Mouse (Mus musculus) right cerebral cortex, adult 18-20 months (tissue): ENCODE measurements around the gene Golga4.

Experiments
- DNase-seq: peaks from one replicate; pipeline ENCODE4 v3.0.0; 2022; ENCODE audit warnings: mixed read lengths

The Golga4 gene

DNA sequence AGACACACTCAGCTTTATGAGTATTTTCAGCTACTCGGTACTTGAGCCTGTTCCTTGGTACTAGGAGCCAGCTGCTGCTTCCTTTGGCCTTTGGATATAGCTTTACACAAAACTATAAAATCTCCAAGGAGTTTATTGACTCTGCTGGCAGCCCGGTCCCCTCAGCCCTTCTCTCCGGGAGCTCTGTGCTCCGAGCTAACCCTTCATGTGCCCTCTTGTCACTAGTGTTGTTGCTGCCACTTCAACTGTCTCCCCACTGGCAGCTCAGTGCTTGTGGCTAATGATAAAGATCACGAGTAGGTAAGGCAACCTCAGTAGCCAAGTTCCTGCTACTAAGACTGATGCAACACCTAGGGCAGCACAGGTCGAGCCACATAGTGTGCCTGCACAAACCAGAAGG, 24.6 kb downstream of the Golga4 start:
- no peak for DNase-seq

DNA sequence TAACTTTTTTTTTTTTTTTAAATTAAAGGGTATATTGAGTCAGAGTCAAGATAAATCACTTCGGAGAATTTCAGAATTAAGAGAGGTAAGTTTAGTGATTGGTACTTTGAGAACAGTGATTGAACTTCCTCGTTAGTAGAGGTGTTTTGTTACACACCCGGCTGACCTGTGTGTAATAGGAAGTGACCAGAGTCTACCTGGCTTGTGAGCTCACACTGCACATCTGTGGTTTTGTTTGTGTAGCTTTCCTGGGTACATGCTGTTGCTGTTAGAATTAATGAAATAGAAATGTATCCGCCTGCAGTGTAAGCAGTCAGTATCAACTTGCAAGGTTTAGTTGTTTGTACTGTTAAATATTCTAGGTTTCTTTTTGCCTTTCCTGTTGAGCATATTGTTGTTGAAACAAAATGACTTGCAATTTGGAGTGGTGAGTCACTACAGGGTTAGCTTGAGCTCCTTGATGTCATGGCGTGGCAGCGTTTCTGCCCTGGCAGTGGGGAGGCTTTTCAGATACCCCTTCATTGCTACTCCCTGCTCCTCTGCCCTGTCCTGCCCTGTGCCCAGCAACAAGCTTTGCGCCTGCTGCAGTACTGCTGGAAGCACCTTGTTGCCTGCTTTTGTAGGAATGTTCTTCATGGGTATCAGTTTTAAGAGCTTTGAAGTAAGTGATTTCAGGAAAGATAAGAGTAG, 26.6 kb downstream of the Golga4 start:
- DNase-seq: no peak

DNA sequence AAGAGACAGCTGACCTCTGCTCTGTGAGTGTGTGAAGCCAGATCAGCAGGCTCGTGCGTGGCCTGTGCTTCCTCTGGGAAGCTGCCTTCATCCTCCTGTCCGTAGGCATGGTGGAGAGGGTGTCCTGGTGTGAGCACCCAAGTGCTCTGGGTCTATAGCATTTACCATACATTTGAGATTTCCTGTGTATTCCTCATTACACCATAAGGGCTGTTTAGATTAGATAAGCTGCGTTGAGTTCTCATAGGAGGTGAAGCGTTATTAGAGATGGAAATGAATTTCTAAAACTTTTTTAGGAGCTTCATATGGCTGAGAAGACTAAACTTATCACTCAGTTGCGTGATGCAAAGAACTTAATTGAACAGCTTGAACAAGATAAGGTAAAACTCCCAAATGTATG, 30.9 kb downstream of the Golga4 start:
- DNase-seq: no peak

DNA sequence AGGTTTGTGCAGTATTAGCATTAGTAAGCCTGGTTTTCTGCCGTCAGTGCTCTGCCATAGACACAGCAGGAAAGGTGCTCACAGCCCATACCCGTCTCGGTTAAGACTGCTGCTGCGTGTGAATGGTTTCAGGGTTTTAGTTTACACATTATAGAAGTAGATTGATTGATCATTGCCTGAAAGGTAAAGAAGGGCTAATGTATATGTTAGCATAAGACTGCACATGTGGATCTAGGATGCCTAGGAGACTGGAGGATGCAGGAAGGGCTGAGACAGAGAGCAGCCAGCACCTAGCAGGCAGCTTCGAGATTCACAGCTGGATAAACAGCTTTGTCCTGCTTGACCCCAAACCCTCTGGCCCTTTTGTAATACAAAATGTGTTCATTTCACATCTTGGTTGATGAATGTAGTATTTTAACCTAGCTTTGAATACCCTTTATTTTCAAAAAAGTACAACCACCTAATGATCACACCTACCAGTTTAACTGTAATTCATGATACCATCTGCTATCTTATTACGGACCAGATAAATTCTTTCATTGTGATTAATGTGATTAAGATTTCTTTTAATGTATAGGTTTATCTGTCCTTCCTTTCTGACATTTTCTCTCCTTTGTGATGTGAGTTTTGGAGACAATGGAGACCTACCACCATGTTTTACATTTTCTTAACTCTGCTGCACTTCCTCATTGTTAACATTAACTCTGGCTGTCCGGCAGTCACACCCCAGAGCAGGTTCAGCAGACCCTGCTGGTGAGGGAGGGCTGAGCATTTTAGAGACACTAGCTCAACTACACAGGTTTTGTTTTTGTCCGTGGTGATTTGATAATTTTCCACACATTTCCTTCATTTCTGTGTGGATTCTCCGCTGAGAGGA, 31.6 kb downstream of the Golga4 start:
- no peak for DNase-seq

DNA sequence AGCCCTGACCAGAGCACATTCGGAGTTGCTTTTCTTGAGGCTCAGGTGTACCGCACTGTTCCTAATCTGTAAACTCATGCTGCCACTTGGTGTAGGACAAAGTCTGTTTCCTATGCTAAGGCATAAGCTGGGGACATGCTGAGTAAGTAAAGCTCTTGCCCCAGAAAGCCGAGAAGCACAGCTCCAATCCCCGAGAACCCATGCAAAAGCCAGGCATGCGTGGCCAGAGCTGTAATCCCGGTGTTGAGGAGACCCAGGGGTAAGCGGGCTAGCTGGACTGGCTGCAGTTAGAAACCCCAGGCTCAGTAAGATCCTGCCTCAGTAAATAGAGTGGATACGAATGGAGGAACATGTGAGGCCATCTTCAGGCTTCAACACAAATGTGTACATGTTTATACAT, 35.8 kb downstream of the Golga4 start:
- no peak for DNase-seq

DNA sequence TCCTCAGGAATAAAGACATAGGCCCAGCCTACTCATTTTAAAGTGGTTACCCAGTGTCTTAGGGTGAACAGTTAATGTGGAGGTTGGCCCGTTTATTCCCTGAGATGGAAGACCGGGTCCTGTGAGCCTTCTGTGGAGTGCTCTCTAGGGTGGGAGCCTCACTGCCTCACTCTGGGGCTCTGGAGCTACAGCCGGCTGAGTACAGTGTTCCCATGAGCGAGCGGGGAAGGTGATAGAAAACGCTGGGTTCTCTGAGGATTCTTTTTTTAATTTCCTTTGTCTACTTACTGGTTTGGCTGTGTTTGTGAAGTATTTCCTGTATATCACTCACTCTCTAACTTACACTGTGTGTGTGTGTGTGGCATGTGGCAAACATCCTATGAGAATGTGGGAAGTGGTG, 39.1 kb downstream of the Golga4 start:
- no peak for DNase-seq

DNA sequence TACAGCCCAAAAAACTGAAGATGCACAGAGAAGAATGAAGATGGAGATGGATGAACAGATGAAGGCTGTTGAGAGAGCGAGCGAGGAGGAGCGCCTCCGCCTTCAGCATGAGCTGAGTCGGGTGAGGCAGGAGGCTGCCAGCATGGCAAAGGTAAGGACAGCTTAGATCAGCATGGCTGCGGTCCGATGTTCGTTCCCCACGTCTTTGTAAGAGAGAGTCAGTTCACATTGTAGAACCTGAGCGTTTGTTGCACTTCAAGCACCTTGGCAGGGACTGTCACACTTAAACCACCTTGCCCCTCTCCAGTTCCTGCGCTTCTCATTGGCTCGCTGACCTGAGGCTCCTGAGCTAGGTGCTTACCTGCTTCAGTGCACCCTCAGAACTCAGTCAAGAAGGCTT, 42.6 kb downstream of the Golga4 start:
- no peak for DNase-seq

DNA sequence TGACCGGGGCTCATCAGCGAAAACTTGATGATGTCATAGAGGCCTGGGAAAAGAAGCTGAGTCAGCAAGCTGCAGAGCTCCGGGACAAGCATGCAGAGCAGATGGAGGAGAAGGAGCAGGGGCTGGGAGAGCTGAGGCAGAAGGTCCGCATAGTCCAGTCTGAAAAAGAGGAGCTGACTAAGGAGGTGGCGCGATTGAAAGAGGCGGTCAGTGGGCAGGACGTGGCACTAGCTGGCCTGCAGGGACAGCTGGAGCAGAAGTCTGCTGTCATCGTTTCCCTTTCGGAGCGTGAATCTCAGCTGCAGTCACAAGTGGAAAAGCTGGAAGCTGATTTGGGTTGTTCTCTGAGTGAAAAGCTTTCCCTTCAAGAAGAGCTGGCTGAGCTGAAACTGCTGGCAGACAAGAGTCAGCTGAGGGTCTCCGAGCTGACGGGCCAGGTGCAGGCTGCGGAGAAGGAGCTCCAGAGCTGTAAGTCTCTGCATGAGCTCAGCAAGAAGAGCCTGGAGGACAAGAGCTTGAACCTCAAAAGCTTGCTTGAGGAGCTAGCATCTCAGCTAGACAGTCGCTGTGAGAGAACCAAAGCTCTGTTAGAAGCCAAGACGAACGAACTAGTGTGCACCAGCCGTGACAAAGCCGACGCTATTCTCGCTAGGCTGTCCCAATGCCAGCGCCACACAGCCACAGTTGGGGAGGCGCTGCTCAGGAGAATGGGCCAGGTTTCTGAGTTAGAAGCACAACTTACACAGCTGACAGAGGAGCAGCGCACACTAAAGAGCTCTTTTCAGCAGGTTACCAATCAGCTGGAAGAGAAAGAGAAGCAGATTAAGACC, 51.1 kb downstream of the Golga4 start:
- peak; percentile 73 for DNase-seq

DNA sequence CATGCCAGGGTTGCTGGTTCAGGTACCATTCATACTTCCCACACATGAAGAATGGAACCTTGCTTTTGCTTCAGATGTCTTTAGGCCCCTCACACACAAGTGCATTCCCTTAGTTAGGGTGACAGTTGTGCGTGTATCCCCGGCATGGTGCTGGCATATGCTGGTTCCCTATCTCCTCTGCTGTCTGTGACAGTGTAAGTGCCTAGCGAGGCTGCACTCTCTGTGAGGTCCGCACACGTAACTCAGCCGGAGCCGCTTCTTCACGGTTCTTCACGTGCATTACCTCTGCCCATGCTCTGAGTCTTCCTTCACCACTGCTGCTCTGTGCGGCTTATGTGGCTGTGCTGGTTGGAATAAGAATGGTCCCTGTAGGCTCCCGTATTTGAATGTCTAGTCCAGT, 57.3 kb downstream of the Golga4 start:
- no peak for DNase-seq

DNA sequence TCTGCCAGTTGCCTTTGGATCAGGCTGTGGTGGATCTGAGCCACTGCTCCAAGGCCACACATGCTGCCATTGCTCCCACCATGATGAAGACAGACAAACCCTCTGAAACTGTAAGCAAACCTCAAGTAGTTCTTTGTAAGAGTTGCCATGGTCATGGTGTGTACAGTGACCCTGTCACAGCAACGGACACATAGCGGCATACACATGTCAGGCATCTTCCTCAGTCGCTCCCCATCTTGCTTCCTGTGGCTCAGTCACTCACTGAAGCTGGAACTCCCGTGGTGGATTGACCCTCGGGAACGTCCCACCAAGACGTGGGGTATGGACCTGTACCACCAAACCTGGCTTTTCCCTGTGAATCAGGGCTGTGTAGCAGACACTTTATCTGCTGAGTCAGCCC, 57.8 kb downstream of the Golga4 start:
- no peak for DNase-seq

DNA sequence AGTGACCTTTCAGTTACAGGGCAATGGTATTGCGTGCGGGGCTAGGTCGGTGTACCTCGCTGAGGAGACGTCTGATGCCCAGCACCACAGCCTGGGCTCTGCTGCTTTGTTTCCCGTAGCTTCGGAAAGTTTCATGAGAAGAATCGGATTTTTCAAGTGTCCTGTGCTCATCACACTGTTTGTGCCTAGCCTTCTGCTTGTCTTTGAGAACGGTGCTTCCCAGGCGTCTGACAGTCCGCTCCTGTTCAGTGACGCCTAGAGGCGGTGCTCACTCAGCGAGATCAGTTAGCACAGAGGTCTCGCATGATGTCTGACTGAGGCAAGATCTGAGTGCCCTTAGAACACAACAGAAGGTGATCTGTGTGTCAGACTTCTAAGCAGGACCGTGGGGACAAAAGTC, 58.6 kb downstream of the Golga4 start:
- DNase-seq: no peak

DNA sequence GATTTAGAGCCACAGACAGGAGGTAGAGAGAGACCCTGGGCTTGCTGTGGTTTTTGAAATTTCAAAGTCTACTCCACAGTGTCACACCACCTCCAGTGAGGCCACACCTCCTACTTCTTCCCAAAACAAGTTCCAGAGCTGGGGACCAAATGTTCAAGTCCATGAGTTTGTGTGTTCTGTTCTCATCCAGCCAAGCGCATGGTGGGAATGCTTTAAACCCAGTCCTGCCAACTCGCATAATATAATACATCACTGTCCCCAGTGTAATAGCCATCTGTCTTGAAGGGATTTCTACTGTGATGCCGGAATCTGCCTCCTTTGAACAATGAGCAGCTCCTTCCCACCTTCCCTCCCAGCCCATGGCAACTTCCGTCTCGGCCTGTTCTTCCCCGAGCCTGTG, 63.3 kb downstream of the Golga4 start:
- peak; percentile 49 for DNase-seq

DNA sequence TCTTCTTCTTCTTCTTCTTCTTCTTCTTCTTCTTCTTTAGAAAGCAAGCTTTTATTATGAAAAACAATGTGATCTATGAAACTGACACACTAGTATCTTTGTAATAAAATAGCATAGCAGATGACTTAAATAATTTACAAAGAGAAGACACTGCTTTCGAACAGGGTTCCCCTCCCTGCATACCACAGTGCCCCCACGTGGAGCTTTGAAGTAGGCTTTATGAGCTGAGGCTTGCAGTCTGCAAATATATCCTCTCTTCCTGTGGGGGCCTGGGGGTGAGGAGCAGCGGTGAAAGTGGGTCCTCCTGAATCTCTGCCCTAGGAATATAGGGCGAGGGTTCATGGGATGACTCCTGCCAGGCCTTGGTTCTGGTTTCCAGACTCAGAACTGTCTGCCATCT, 64.8 kb downstream of the Golga4 start:
- no peak for DNase-seq

DNA sequence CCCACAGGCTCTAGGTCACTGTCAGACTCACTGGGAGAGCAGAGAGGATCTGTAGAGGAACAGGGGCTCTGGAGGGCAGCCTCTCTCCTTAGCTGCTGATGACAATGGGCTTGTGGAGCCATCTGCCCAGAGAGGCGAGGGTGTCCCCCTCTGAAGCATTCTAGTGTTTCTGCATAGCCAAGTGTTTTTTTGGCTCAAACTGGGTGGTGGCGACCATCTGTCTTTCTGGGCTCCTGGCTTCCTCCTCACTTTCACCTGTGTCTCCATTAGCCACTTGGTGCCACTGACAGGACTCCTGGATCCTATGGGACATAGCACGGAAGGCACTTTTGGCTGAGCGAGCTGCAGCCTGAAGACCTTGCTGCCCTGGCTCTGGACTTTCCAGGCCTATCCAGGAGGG, 65.6 kb downstream of the Golga4 start:
- DNase-seq: no peak

DNA sequence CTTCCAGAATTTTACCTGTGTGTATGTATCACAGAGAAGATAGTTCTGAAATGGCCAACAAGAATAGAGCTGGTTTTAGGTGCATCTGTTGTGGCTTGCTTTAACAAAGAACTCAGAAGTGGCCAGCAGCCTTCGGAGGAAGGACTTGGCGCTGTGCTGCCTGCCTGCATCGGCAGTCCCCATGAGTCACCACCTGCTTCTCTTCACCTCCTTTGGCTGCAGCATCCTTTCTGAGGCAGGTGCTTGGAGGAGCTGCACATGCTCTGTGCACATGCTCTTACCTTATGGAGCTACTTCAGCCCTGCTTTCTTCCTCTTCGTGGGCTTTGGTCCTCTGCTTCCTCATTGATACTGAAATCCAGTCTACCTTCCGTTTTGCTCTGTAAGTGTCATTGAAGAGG, 68.8 kb downstream of the Golga4 start:
- DNase-seq: peak; percentile 52

DNA sequence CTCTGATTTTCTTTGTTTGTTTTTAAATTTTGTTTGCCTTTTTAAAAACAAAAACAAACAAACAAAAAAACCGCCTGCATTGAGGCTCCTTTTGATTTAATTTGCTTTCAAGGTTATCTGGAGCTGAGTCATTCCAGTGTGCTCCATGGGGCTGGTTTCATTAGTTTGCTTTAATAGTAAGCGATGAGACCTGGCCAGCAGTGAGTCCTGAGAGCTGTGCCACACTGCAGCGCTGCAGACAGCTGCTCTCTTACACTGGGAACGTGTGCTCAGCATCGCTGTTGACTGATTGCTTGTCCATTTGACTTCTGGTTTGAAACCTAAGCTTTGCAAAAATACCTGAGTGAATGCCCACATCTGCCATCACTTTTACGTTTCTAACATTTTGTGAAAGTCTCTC, 74.3 kb downstream of the Golga4 start:
- no peak for DNase-seq

DNA sequence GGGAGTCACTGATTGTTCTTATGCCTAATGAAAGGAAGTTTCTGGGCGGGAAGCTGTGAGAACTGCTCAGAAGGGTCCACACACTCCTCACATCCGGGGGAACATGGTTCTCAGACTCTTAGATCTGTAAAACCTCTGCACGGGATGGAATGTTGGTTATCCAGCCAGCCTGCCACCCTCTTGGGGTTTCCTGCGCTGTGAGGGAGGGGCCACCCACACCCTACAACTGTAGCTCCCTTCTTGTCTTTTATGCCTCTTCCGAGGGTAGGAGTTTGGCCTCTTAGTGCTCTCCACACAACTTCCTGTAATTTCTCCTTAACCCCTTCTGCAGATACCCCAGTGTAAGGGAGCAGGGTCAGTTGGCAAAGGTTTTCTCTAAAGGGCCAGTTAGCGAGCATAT, 76.7 kb downstream of the Golga4 start:
- no peak for DNase-seq

DNA sequence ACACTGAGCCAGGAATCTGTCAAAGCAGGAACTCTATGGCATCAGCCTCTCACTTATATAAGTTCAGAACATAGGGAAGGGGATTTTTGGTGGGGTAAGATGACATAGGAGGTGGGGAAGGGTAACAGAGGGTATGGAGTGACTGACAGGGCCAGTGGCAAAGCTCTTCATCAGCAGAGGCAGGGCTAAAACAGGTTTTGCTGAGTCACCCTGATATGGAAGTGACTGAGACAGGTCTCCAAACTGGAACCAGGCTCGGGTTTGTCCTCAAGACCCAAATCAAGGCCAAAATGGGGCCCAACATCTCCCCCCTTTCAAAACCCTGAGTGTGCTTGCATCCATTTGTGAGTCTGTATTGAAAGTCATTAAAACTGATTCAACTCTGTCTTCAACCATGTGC, 78.8 kb downstream of the Golga4 start:
- DNase-seq: no peak

DNA sequence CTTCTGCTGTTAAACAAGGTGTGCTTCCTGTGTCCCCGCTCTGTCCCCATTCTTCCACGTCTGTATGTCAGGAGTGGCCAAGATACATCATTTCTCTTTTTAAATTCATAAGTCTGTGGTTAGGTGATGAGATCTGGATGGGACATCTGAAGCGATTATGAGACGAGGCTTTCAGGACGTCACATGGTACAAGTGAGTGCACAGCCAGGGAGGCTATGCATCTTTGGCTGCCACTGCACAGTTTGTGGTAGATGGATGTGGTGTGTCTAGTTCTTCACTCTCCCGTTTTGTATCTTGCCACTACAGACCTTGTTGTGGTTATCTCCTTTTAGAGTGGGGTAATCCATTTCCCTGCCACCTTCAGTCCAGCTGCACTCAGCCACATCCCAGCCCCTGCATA, 79.9 kb downstream of the Golga4 start:
- no peak for DNase-seq

DNA sequence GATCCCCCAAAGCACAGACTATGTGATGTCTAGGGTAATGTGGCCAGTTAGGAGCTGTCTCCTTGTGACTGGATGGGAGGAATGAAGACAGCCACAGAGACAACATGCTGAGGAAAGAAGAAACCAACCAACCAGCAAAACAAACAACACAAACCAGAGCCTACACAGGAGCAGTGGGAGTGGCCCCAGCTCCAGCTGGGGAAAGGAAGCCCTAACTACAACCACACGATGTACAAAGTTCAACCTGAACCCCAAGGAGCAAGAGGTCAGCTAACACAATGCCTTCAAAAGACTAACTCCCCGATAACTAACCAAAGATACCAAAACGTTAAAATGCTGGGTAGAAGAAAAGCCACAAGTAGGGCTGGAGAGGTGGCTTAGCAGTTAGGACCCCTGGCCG, 81.0 kb downstream of the Golga4 start:
- DNase-seq: no peak

DNA sequence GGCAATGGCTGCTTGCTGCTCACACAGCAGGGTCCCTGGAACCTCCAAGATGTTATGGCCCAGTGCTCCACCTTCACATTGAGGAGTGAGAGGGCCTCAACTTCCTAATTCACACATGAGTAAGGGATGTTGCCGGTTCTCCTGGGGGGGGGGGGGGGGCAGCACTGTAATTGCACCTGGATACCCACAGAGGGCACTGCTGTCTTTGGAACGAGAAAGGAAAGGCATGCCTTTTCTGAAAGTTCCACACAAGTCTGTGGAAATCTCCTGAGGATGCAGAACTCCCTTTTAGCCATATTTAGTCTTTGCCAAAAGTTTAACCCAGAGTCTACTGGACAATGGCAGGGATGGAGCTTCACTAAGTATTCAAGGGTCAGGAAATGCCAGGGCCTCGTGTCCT, 83.2 kb downstream of the Golga4 start:
- no peak for DNase-seq

DNA sequence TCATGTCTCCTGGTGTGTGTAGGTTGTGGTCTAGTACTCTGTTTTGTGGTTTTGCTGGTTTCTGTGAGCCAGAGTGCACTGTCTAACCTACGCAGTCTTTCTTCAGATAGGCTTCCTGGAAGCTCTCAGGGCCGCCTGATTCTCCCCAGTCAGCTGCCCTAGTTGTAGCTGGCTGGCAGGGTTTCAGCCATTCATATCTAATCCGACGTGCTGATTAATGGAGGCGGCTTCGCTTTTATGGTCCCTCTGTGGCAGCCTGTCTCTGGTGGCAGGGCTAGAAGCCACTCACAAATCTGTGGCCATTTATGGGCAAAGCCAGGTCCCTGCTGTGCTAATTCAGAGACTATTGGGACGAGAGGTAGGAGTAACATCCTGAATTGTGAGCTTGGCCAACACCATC, 84.2 kb downstream of the Golga4 start:
- DNase-seq: no peak

DNA sequence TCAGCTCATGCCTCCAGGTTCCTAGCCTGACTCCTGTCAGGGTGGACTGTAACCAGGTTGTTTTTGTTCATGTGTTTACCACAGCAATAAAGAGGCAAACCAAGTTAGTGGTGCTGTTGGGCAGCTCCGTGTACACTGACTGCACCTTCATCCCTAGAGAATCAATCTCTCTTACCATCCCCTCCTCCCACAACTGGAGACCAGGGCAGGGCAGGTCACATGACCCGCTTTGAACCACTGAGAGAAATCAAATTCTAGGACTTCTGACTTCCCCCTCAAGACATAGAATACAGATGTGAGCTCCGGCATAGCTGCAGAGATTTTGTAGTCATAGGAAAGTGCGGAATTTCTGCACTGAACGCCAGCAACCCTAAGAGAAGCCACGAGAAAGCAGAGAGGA, 85.6 kb downstream of the Golga4 start:
- no peak for DNase-seq
